Mouse (Mus musculus) effector memory CD4-positive, alpha-beta T cell, adult 7 months (primary cell): ENCODE results near the gene Dapl1. TPM values are rescaled to one million over a fixed set of nuclear protein-coding genes. Genes with fewer than 3 reads are reported as not detected.

Experiments
- polyA plus RNA-seq: library from polyadenylated mRNA; unstranded; fragments of 100-300 nt; shearing (Covaris generic); gene quantifications from one replicate; pipeline ENCODE4 v1.2.1, GENCODE M21; 2017

Dapl1 gene
- polyA plus RNA-seq = 3.2 TPM

GRCm38 (mm10) chr2:59484438-59484837 is at the start of gene Dapl1:
Gene Dapl1, plus strand, starts transcription at chr2:59484653.

Other genes with a start within 250 kb of the Dapl1 start
- gene Tanc1, start 127.4 kb downstream of the Dapl1 start, polyA plus RNA-seq = 17.8 TPM